Mouse (Mus musculus): ENCODE results near the gene March2. TPM values are rescaled to one million over a fixed set of nuclear protein-coding genes. Genes with fewer than 3 reads are reported as not detected.

Gene March2
- total and polyA plus RNA-seq, 3 experiments = 136 to 182 (median 147) TPM

DNA sequence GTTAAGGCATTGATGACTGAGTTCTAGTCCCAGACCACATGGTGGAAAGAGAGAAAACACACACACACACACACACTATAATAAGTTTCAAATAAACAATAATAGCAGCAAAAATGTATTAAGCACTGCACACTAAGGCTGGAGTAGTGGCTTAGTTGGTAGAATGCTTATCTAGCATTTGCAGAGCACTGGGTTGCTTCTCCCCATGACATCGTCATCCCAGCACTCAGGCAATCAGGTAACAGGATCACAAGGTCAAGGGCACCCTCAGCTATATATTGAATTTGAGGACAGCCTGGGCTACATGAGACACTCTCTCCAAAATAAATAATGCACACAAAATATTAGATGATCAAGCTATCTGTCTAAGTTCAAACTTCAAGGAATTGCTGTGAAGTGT lies 3.7 kb downstream of the March2 start:
- DNase-seq = no peak
- no peaks in the 10 kb centered on the region; the same call in none of the 2 replicates for H3K4me1 ChIP-seq (ENCODE audit: control insufficient read depth, insufficient read depth, low read length)
- TF ChIP-seq CTCF (IDR thresholded peaks at IDR 0.05) = no peak
- no peak for TF ChIP-seq EP300 (IDR thresholded peaks at IDR 0.05; ENCODE audit: insufficient read depth, low read depth, low read length)
- no peak for TF ChIP-seq POLR2A (IDR thresholded peaks at IDR 0.05; ENCODE audit: insufficient read depth, low read depth, low read length)
- no peak overlapping the region for H3K9ac ChIP-seq (ENCODE audit: low read depth, low read length)
- H3K27me3 ChIP-seq (ENCODE audit: control insufficient read depth, insufficient read depth, low read length) = no peaks in the 10 kb centered on the region
- 97% methylated on average over 1 of the region's 1 CpGs for WGBS
- H3K4me3 ChIP-seq = no peak overlapping the region
- H3K27ac ChIP-seq = no peak overlapping the region
- H3K79me2 ChIP-seq (replicated peaks; ENCODE audit: control insufficient read depth, insufficient read depth, low read length) = peaks cover 3% of the 10 kb centered on the region
- H3K36me3 ChIP-seq (ENCODE audit: control insufficient read depth, insufficient read depth, low read length) = no peaks in the 10 kb centered on the region; the same call in 1 of the 2 replicates
- intact Hi-C loops (cut with DNase I) = no loop called here

DNA sequence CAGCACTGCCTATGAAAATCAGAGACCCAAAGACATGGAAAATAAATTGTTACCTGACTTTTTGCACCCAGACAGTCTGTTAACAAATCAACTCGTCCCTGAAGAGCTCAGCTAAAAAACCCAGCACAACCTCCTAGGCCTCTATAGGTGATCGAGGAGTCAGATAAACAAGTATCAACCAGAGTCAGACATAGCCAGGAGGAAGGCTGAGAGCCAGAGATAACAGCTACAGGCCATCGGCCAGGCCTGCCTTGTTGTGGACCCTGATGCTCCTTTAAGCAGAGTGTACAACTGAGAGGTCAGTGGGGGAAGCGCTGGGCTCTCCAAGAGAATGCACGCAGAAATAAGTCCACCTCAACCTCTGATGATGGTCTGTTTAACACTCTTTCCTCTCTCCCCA lies 5.2 kb downstream of the March2 start:
- Histone ChIP-seq H3K4me1 (ENCODE audit: control insufficient read depth, insufficient read depth, low read length) (no peaks in the 10 kb centered on the region; the same call in 1 of the 2 replicates), H3K79me2 (replicated peaks; ENCODE audit: control insufficient read depth, insufficient read depth, low read length) (peaks cover 5% of the 10 kb centered on the region), H3K27ac (no peak overlapping the region), H3K36me3 (ENCODE audit: control insufficient read depth, insufficient read depth, low read length) (no peaks in the 10 kb centered on the region; the same call in 1 of the 2 replicates), H3K4me3 (no peak overlapping the region), H3K9ac (ENCODE audit: low read depth, low read length) (no peak overlapping the region), H3K27me3 (ENCODE audit: control insufficient read depth, insufficient read depth, low read length) (no peaks in the 10 kb centered on the region)
- TF ChIP-seq POLR2A (IDR thresholded peaks at IDR 0.05; ENCODE audit: insufficient read depth, low read depth, low read length) (no peak), CTCF (IDR thresholded peaks at IDR 0.05) (no peak), EP300 (IDR thresholded peaks at IDR 0.05; ENCODE audit: insufficient read depth, low read depth, low read length) (no peak)
- intact Hi-C loops (cut with DNase I) = no loop called here
- 29% methylated on average over 5 of the region's 5 CpGs for WGBS
- no peak for DNase-seq

DNA sequence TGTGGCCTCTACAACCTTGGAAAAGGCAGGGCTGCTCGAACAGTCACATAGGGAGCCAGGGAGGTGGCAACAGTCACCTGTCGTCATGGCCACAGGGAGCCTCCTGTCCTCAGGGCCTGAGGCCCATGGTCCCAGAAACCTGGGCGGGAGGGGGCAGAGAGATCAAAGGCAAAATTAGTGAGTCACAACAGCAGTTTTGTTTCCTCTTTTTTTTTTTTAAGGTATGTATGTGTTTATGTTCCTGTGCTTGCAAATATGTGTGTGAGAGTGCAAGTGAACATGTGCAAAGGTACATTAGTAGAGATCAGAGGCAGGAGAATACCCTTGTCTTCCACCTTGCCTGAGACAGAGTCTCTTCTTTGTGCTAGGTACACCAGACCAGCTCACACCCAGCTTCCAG lies 8.6 kb downstream of the March2 start:
- H3K27me3 ChIP-seq (ENCODE audit: control insufficient read depth, insufficient read depth, low read length) = no peaks in the 10 kb centered on the region
- no peak for DNase-seq
- H3K79me2 ChIP-seq (replicated peaks; ENCODE audit: control insufficient read depth, insufficient read depth, low read length) = peaks cover 5% of the 10 kb centered on the region
- no peak overlapping the region for H3K9ac ChIP-seq (ENCODE audit: low read depth, low read length)
- H3K4me1 ChIP-seq (ENCODE audit: control insufficient read depth, insufficient read depth, low read length) = no peaks in the 10 kb centered on the region; the same call in 1 of the 2 replicates
- 90% methylated on average over 3 of the region's 3 CpGs for WGBS
- intact Hi-C loops (cut with DNase I) = no loop called here
- H3K27ac ChIP-seq = no peak overlapping the region
- no peak overlapping the region for H3K4me3 ChIP-seq
- TF ChIP-seq POLR2A (IDR thresholded peaks at IDR 0.05; ENCODE audit: insufficient read depth, low read depth, low read length) (no peak), EP300 (IDR thresholded peaks at IDR 0.05; ENCODE audit: insufficient read depth, low read depth, low read length) (no peak), CTCF (IDR thresholded peaks at IDR 0.05) (no peak)
- H3K36me3 ChIP-seq (ENCODE audit: control insufficient read depth, insufficient read depth, low read length) = peaks cover 4% of the 10 kb centered on the region

DNA sequence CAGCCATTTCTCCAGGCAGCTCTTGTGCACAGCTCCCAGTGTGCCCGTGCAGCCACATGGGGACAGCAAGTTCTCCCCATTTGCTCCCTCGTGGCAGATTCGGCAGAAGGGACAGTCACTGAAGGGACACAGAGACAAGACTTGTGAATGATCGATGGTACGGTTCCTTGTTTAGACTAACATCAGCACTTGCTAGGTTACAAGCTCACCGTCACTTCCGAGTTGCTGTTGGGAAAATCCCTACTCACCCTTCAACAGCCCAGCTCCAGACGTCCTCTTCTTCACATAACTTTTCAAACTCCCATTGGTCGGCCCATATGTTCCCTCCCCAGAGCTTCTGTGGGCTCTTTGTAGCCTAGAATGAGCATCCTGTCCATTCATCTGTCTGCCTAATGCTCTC lies 15.4 kb downstream of the March2 start:
- H3K79me2 ChIP-seq (replicated peaks; ENCODE audit: control insufficient read depth, insufficient read depth, low read length) = no peaks in the 10 kb centered on the region
- DNase-seq = no peak
- H3K27me3 ChIP-seq (ENCODE audit: control insufficient read depth, insufficient read depth, low read length) = no peaks in the 10 kb centered on the region
- no peak overlapping the region for H3K4me3 ChIP-seq
- H3K9ac ChIP-seq (ENCODE audit: low read depth, low read length) = no peak overlapping the region
- intact Hi-C loops (cut with DNase I) = no loop called here
- no peak overlapping the region for H3K27ac ChIP-seq
- TF ChIP-seq POLR2A (IDR thresholded peaks at IDR 0.05; ENCODE audit: insufficient read depth, low read depth, low read length) (no peak), CTCF (IDR thresholded peaks at IDR 0.05) (no peak), EP300 (IDR thresholded peaks at IDR 0.05; ENCODE audit: insufficient read depth, low read depth, low read length) (no peak)
- peaks cover 4% of the 10 kb centered on the region for H3K36me3 ChIP-seq (ENCODE audit: control insufficient read depth, insufficient read depth, low read length)
- H3K4me1 ChIP-seq (ENCODE audit: control insufficient read depth, insufficient read depth, low read length) = no peaks in the 10 kb centered on the region
- WGBS = 90% methylated on average over 9 of the region's 9 CpGs

DNA sequence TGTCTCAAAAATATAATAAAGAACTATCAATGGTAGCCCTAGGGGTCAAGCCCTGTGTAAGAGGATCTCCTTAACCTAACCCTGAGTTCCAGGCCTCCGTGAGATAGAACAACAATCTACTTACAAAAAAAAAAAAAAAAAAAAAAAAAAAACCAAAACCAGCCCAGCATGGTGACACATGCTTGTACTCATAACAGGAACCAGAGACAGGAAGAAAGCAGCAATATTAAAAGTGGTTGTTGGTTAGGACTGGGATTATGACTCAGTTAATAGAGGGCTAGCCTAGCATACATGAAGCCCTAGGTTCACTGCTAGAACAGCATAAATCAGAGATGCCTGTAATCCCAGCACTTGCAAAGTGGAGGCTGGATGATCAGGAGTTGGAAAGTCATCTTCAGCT lies 16.3 kb downstream of the March2 start:
- no peak overlapping the region for H3K9ac ChIP-seq (ENCODE audit: low read depth, low read length)
- intact Hi-C loops (cut with DNase I) = no loop called here
- H3K79me2 ChIP-seq (replicated peaks; ENCODE audit: control insufficient read depth, insufficient read depth, low read length) = no peaks in the 10 kb centered on the region
- no peak overlapping the region for H3K27ac ChIP-seq
- WGBS = 73% methylated on average over 1 of the region's 1 CpGs
- TF ChIP-seq CTCF (IDR thresholded peaks at IDR 0.05) (no peak), POLR2A (IDR thresholded peaks at IDR 0.05; ENCODE audit: insufficient read depth, low read depth, low read length) (no peak), EP300 (IDR thresholded peaks at IDR 0.05; ENCODE audit: insufficient read depth, low read depth, low read length) (no peak)
- no peaks in the 10 kb centered on the region for H3K27me3 ChIP-seq (ENCODE audit: control insufficient read depth, insufficient read depth, low read length)
- no peak for DNase-seq
- H3K4me1 ChIP-seq (ENCODE audit: control insufficient read depth, insufficient read depth, low read length) = no peaks in the 10 kb centered on the region
- H3K4me3 ChIP-seq = no peak overlapping the region
- H3K36me3 ChIP-seq (ENCODE audit: control insufficient read depth, insufficient read depth, low read length) = peaks cover 4% of the 10 kb centered on the region

DNA sequence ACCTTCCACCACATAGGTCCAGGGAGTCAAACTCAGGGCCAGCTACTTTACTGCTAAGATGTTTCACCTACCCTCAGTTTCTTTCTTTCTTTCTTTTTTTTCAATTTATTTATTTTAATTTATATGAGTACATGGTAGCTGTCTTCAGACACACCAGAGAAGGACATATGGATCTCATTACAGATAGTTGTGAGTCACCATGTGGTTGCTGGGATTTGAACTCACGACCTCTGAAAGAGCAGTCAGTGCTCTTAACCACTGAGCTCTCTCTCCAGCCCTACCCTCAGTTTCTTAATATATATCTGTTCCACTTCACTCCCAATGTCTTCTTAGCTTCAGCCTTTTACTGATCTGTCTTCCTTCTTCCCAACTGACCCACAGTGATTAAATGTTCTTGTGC lies 23.0 kb downstream of the March2 start:
- no peaks in the 10 kb centered on the region for H3K36me3 ChIP-seq (ENCODE audit: control insufficient read depth, insufficient read depth, low read length)
- 97% methylated on average over 1 of the region's 1 CpGs for WGBS
- DNase-seq = no peak
- no peak overlapping the region for H3K4me3 ChIP-seq
- TF ChIP-seq CTCF (IDR thresholded peaks at IDR 0.05) = no peak
- no peak for TF ChIP-seq POLR2A (IDR thresholded peaks at IDR 0.05; ENCODE audit: insufficient read depth, low read depth, low read length)
- TF ChIP-seq EP300 (IDR thresholded peaks at IDR 0.05; ENCODE audit: insufficient read depth, low read depth, low read length) = no peak
- no peaks in the 10 kb centered on the region for H3K4me1 ChIP-seq (ENCODE audit: control insufficient read depth, insufficient read depth, low read length)
- H3K79me2 ChIP-seq (replicated peaks; ENCODE audit: control insufficient read depth, insufficient read depth, low read length) = no peaks in the 10 kb centered on the region; the same call in 1 of the 2 replicates
- intact Hi-C loops (cut with DNase I) = no loop called here
- H3K9ac ChIP-seq (ENCODE audit: low read depth, low read length) = no peak overlapping the region
- H3K27me3 ChIP-seq (ENCODE audit: control insufficient read depth, insufficient read depth, low read length) = no peaks in the 10 kb centered on the region
- H3K27ac ChIP-seq = no peak overlapping the region

Measured in heart, adult 2 months (tissue).